Mouse (Mus musculus): ENCODE measurements around the gene Spdef.

Spdef gene

GRCm38 (mm10) chr17:27678924-27679813 is 49.6 kb downstream of the Spdef start:
- DNase-seq (ENCODE audit: low spot score in 2 of 2) = no peak

GRCm38 (mm10) chr17:27677756-27678155 is 51.0 kb downstream of the Spdef start:
- DNase-seq (ENCODE audit: low spot score in 2 of 2) = no peak

- DNase-seq (ENCODE audit: low spot score in 2 of 2) = no peak
Observed at GRCm38 (mm10) chr17:27676270-27676669, 52.5 kb downstream of the Spdef start.

- DNase-seq (ENCODE audit: low spot score in 2 of 2) = no peak
Observed at GRCm38 (mm10) chr17:27675453-27675852, 53.3 kb downstream of the Spdef start.

- DNase-seq (ENCODE audit: low spot score in 2 of 2) = no peak
Observed at GRCm38 (mm10) chr17:27673945-27674344, 54.8 kb downstream of the Spdef start.

- no peak for DNase-seq (ENCODE audit: low spot score in 2 of 2)
Observed at GRCm38 (mm10) chr17:27671720-27672119, 57.0 kb downstream of the Spdef start.

Data from right cerebral cortex, adult 2 months (tissue).